Mouse (Mus musculus): ENCODE results near the gene Olfr488.
"Not testable (repeated sequence)": the region's sequence is repeated elsewhere in the genome, so short reads cannot be mapped to it uniquely, and the experiment has no call there.

Olfr488 gene

DNA sequence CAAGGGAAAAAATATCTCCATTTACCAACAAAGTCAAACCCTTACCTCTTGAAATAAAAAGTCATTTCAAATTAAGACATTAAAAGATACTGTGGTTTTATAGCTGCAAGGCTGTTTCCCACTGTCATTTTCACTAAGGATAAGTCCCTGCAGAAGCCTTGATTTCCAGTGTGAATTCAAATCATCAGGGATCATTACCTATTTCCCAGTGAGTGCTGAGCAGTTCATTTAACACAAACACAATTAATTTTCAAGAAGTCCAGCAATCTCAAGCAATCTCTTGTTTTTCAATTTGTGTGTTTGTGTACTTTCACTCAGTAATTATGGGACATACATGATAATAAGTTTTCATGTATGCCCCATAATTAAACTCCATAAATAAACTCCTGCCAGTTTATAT, at the start of gene Olfr488:
Gene Olfr488, minus strand, starts transcription at position 101 of the 400 bp plus-strand sequence.
- no peak for DNase-seq

DNA sequence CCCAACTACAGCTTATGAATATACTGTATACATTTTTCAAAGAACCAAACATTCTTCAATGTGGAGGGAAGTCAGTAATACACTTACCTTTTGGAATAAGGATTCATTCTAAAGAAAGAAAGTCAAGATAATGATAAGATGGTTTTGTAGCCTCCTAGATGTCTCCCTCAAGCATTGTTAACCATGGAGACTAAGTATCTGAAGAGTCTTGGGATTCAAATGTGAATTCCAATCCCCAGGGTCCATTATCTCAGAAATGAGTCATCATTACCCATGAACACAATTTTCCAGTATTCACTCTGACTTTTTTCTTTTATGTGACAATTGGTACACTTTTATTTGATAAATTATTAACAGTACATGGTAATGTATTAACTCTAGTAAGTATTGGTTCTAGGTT, 30.7 kb upstream of the Olfr488 start, which contains the start of gene Olfr490:
Gene Olfr490, minus strand, starts transcription at position 101 of the 400 bp plus-strand sequence.
- DNase-seq, result no peak

DNA sequence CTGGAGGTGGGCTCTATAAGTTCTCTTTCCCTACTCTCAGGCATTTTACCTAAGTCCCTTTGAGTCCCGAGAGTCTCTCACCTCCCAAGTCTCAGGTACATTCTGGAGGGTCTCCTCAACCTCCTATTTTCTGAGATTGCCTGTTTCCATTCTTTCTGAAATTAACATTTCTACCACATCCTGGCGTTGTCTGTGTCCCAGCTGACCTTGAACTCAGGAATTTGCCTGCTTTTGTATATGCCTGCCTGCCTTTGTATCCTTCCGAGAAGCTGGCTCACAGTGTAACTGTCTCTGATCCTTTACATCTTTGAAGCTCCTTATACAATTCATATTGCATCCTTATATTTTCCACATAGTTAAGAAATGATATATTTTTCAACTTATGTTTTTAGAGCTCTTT, 24.6 kb downstream of the Olfr488 start:
- no peak for DNase-seq

DNA sequence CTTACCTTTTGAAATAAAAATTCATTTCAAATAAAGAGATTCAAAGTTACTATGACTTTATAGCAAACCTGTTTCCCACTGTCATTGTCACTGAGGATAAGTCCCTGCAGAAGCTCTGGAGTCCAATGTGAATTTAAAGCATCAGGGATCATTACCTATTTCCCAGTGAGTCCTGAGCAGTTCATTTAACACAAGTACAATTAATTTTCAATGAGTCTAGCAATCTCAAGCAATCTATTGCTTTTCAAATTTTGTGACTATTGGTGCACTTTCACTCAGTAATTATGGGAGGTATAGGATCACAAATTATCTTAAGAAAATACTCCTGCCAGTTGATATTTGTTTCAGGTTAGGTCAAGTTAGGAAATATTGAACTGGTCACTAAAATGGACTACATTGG, 43.6 kb downstream of the Olfr488 start, which contains the start of gene Olfr487:
Gene Olfr487, minus strand, starts transcription at position 101 of the 400 bp plus-strand sequence.
- not testable (repeated sequence) for DNase-seq

Data from kidney, postnatal 14 days (tissue).